Mouse (Mus musculus) neural tube, embryonic 13.5 days (tissue): Measurements from ENCODE around the gene Spn. TPM values are rescaled to one million over a fixed set of nuclear protein-coding genes. Genes with fewer than 3 reads are reported as not detected.

Source experiments
- ATAC-seq: fragments of 200-750 bp; cut with Nextera tagmentation; 2 replicates; pipeline ENCODE4 v1.8.0; 2017; ENCODE audit warnings: low read depth, mild to moderate bottlenecking, moderate TSS enrichment, moderate library complexity
- H3K27ac ChIP-seq: fragments of 300-500 bp; sonication (generic); replicated peaks from 2 replicates; pipeline ENCODE4 v1.5.1; 2015; ENCODE audit warnings: moderate library complexity, mild to moderate bottlenecking, inconsistent platforms
- H3K27me3 ChIP-seq: fragments of 300-500 bp; sonication (generic); 2 replicates; pipeline ENCODE4 v1.6.1; 2015; ENCODE audit warnings: mild to moderate bottlenecking, inconsistent platforms
- H3K36me3 ChIP-seq: fragments of 300-500 bp; sonication (generic); 2 replicates; pipeline ENCODE4 v1.6.1; 2015; ENCODE audit warnings: mild to moderate bottlenecking, inconsistent platforms
- H3K4me1 ChIP-seq: fragments of 300-500 bp; sonication (generic); replicated peaks from 2 replicates; pipeline ENCODE4 v1.6.1; 2015; ENCODE audit warnings: inconsistent platforms
- H3K4me2 ChIP-seq: fragments of 300-500 bp; sonication (generic); 2 replicates; pipeline ENCODE4 v1.6.1; 2015; ENCODE audit warnings: inconsistent platforms, mild to moderate bottlenecking, moderate library complexity
- H3K4me3 ChIP-seq: fragments of 300-500 bp; sonication (generic); 2 replicates; pipeline ENCODE4 v1.5.1; 2015; ENCODE audit warnings: mild to moderate bottlenecking, inconsistent platforms
- H3K9ac ChIP-seq: fragments of 300-500 bp; sonication (generic); 2 replicates; pipeline ENCODE4 v1.6.1; 2015; ENCODE audit warnings: moderate library complexity, mild to moderate bottlenecking, inconsistent platforms
- H3K9me3 ChIP-seq: fragments of 300-500 bp; sonication (generic); 2 replicates; pipeline ENCODE4 v1.6.1; 2016; ENCODE audit warnings: inconsistent platforms
- WGBS: fragments of 180-500 bp; shearing (Covaris S2); methylation state at CpG from one replicate; pipeline ENCODE4 v1.1.7; 2015; 5-methylcytosine and 5-hydroxymethylcytosine counted together
- polyA plus RNA-seq: library from polyadenylated mRNA; unstranded; fragments of >200 nt; fragmentation: Nextera tagmentation; extraction: Ambion mirVana; gene quantifications from 2 replicates; pipeline ENCODE4 v1.2.1, GENCODE M21; 2015

The Spn gene
- polyA plus RNA-seq, 1 experiment from 2014 or later = 0.08 TPM

DNA sequence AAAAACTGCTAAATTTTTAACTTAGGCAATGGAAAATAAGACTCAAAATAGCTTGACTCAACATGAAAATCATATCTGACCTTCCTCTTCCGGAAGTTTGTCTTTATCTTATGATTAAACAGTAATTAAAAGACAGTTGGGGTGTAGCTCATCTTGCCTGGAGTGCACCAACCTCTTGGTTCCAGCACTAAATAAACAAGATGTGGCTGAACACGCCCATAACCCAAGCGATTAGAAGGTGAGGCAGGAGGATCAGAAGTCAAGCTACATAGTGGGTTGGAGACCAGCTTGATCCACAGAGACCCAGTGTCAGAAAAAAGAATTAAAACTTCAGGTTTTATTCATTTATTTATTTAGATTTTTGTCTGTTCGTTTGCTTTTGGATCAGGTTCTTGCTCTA is 53.9 kb downstream of the Spn start:
- ATAC-seq = no peak
- H3K27ac ChIP-seq = no peak overlapping the region
- H3K27me3 ChIP-seq = no peaks in the 10 kb centered on the region
- H3K9me3 ChIP-seq = no peaks in the 10 kb centered on the region
- no peak overlapping the region for H3K4me3 ChIP-seq
- no peak overlapping the region for H3K9ac ChIP-seq
- H3K4me2 ChIP-seq = no peak overlapping the region
- 86% methylated on average over 4 of the region's 4 CpGs for WGBS
- peaks cover under 1% of the 10 kb centered on the region; the same call in 1 of the 2 replicates for H3K4me1 ChIP-seq
- no peaks in the 10 kb centered on the region for H3K36me3 ChIP-seq

DNA sequence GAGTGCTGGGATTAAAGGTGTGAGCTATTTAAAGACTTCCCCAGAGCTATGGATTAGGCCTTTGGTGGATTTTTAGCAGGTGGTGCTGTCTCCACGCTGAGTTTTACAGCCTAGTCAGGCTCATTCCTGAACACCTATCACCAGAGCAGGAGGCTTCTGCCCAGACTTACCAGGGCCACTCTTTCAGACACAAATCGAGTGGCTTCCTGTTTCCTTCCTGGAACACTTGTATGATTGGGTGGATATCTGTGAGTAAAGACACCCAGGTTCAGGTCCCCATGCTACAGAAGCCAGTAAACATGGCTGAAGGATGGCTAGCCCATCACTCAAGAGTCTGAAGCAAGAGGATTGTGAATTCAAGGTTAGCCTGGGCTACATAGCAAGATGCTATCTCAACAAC is 54.6 kb downstream of the Spn start:
- Histone ChIP-seq H3K9ac (no peak overlapping the region), H3K4me3 (no peak overlapping the region), H3K36me3 (no peaks in the 10 kb centered on the region), H3K27me3 (no peaks in the 10 kb centered on the region), H3K9me3 (no peaks in the 10 kb centered on the region), H3K4me2 (no peak overlapping the region), H3K4me1 (no peaks in the 10 kb centered on the region), H3K27ac (no peak overlapping the region)
- WGBS = 58% methylated on average over 2 of the region's 2 CpGs
- ATAC-seq = no peak

DNA sequence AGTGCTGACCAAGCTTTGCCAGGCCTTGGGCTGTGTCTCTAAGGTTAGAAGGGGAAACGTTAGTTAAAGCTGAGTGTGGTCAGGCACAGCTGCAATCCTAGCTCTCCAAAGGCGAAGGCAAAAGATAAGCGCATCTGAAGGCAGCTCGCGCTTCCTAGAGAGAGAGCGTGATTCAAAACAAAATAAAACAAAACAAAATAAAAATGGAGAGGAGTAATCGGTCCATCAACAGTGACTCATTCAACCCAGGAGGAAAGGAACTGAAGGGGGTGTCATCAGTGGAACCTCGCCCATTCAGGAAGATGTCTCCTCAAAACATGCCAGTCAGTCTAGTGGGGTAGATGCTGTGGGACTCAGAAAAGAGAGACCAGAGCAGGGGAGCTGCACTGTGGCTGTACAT is 55.4 kb downstream of the Spn start:
- no peak for ATAC-seq
- no peak overlapping the region for H3K27ac ChIP-seq
- H3K36me3 ChIP-seq = no peaks in the 10 kb centered on the region
- H3K4me3 ChIP-seq = no peak overlapping the region
- H3K4me1 ChIP-seq = no peaks in the 10 kb centered on the region
- H3K9ac ChIP-seq = no peak overlapping the region
- 86% methylated on average over 8 of the region's 8 CpGs for WGBS
- no peaks in the 10 kb centered on the region for H3K9me3 ChIP-seq
- no peak overlapping the region for H3K4me2 ChIP-seq
- no peaks in the 10 kb centered on the region for H3K27me3 ChIP-seq

Other genes starting within 250 kb of the Spn start
- 25.3 and 25.7 TPM in 2 replicates for gene Tmem219, start 214.9 kb downstream of the Spn start, polyA plus RNA-seq
- 94.3 and 99.3 TPM in 2 replicates for gene Kctd13, start 208.9 kb downstream of the Spn start, polyA plus RNA-seq
- 5.6 and 6.6 TPM in 2 replicates for gene Asphd1, start 188.2 kb downstream of the Spn start, polyA plus RNA-seq
- gene Sez6l2, start 187.3 kb downstream of the Spn start, polyA plus RNA-seq = 34.7 and 35.1 TPM in 2 replicates
- 121 and 124 TPM in 2 replicates for gene Cdipt, start 161.9 kb downstream of the Spn start, polyA plus RNA-seq
- 1.2 and 1.4 TPM in 2 replicates for gene Cdiptos, start 161.7 kb downstream of the Spn start, polyA plus RNA-seq
- gene Mvp, start 123.2 kb downstream of the Spn start, polyA plus RNA-seq = 6.6 and 7.2 TPM in 2 replicates
- 0.50 and 0.61 TPM in 2 replicates for gene Pagr1b, start 121.3 kb downstream of the Spn start, polyA plus RNA-seq
- gene Pagr1a, start 120.5 kb downstream of the Spn start, polyA plus RNA-seq = 49.5 and 50.4 TPM in 2 replicates
- gene Gm42742, start 116.7 kb downstream of the Spn start, polyA plus RNA-seq = 47.8 and 81.0 TPM in 2 replicates
- 22.0 TPM in 2 replicates for gene Prrt2, start 116.6 kb downstream of the Spn start, polyA plus RNA-seq
- 71.7 and 72.1 TPM in 2 replicates for gene Maz, start 110.8 kb downstream of the Spn start, polyA plus RNA-seq
- gene Kif22, start 95.4 kb downstream of the Spn start, polyA plus RNA-seq = 22.8 and 31.5 TPM in 2 replicates
- gene Zg16, start 50.5 kb downstream of the Spn start, polyA plus RNA-seq = not detected in 2 replicates
- 1.0 and 2.4 TPM in 2 replicates for gene AI467606, start 46.5 kb downstream of the Spn start, polyA plus RNA-seq
- 0.63 and 1.4 TPM in 2 replicates for gene Qprt, start 15.6 kb downstream of the Spn start, polyA plus RNA-seq
- gene Cd2bp2, start 58.2 kb upstream of the Spn start, polyA plus RNA-seq = 78.7 and 80.0 TPM in 2 replicates
- gene Tbc1d10b, start 70.6 kb upstream of the Spn start, polyA plus RNA-seq = 32.3 and 32.9 TPM in 2 replicates
- 27.7 and 63.1 TPM in 2 replicates for gene Mylpf, start 71.1 kb upstream of the Spn start, polyA plus RNA-seq
- 54.7 and 58.0 TPM in 2 replicates for gene Zfp553, start 95.2 kb upstream of the Spn start, polyA plus RNA-seq
- gene Sept1, start 95.3 kb upstream of the Spn start, polyA plus RNA-seq = 16.2 and 23.7 TPM in 2 replicates
- gene Zfp771, start 106.5 kb upstream of the Spn start, polyA plus RNA-seq = 55.0 and 62.4 TPM in 2 replicates
- gene Dctpp1, start 122.9 kb upstream of the Spn start, polyA plus RNA-seq = 102 and 110 TPM in 2 replicates
- gene Sephs2, start 136.2 kb upstream of the Spn start, polyA plus RNA-seq = 61.4 and 65.2 TPM in 2 replicates
- 0.31 and 0.41 TPM in 2 replicates for gene Itgal, start 158.4 kb upstream of the Spn start, polyA plus RNA-seq
- 17.2 and 17.9 TPM in 2 replicates for gene Zfp768, start 207.8 kb upstream of the Spn start, polyA plus RNA-seq
- gene Zfp747, start 238.2 kb upstream of the Spn start, polyA plus RNA-seq = 8.5 and 8.6 TPM in 2 replicates
- 4.2 and 5.0 TPM in 2 replicates for gene 9130019O22Rik, start 249.3 kb upstream of the Spn start, polyA plus RNA-seq